Mouse (Mus musculus): ENCODE measurements around the gene Plekhh2. TPM values are rescaled to one million over a fixed set of nuclear protein-coding genes. Genes with fewer than 3 reads are reported as not detected.

Gene Plekhh2
- total and polyA plus RNA-seq, 3 experiments, result 0.21 to 1.7 (median 1.1) TPM

- H3K27ac ChIP-seq (ENCODE audit: insufficient read depth, low read depth), result no peak overlapping the region
- in situ Hi-C loops (cut with MboI; ENCODE audit: low pct_ligation_motif_present, low pct_unique_long_range_greater_than_20kb, low sequenced_read_pairs), result no loop called here
- peaks cover 3% of the 10 kb centered on the region in 2 experiments; a peak in 3 of 4 replicates for H3K4me1 ChIP-seq (ENCODE audit: control insufficient read depth in 1 of 2, insufficient read depth in 2 of 2)
- dilution Hi-C loops (cut with MboI; ENCODE audit: extremely low pct_ligation_motif_present, extremely low pct_unique_long_range_greater_than_20kb, low sequenced_read_pairs), result no loop called here
- H3K9ac ChIP-seq (ENCODE audit: insufficient read depth, low read depth), result no peak overlapping the region
- no peaks in the 10 kb centered on the region for H3K27me3 ChIP-seq (replicated peaks)
- H3K4me2 ChIP-seq (ENCODE audit: insufficient read depth, low read depth, poor library complexity, severe bottlenecking), result no peak overlapping the region
- no peaks in the 10 kb centered on the region for H3K36me3 ChIP-seq (replicated peaks in 1 of 2; ENCODE audit: control insufficient read depth in 1 of 2, insufficient read depth in 1 of 2, low read length in 1 of 2)
- TF ChIP-seq MXI1 (IDR thresholded peaks at IDR 0.05; ENCODE audit: low read depth, low read length) (no peak), RAD21 (IDR thresholded peaks at IDR 0.05; ENCODE audit: low read depth, low read length) (no peak), IRF4 (IDR thresholded peaks at IDR 0.05; ENCODE audit: low read depth, low read length) (no peak), SIN3A (IDR thresholded peaks at IDR 0.05; ENCODE audit: low read length) (no peak), TCF12 (IDR thresholded peaks at IDR 0.05; ENCODE audit: low read depth, low read length) (no peak), CHD2 (IDR thresholded peaks at IDR 0.05; ENCODE audit: low read length) (no peak), MAFK (IDR thresholded peaks at IDR 0.05; ENCODE audit: insufficient replicate concordance, low read length) (no peak), KAT2A (IDR thresholded peaks at IDR 0.05; ENCODE audit: insufficient replicate concordance, low read length) (no peak), USF1 (IDR thresholded peaks at IDR 0.05; ENCODE audit: low read depth, low read length) (no peak), RCOR1 (conservative IDR thresholded peaks at IDR 0.05; ENCODE audit: low read depth, low read length) (no peak), MAZ (IDR thresholded peaks at IDR 0.05; ENCODE audit: low read depth, low read length) (no peak), HCFC1 (IDR thresholded peaks at IDR 0.05; ENCODE audit: low read depth, low read length) (no peak), ZNF384 (IDR thresholded peaks at IDR 0.05; ENCODE audit: low read depth, low read length) (no peak), TBP (conservative IDR thresholded peaks at IDR 0.05; ENCODE audit: low read depth, low read length) (no peak), MAX (IDR thresholded peaks at IDR 0.05; ENCODE audit: low read length) (no peak), NELFE (IDR thresholded peaks at IDR 0.05; ENCODE audit: low read depth, low read length) (no peak)
- H3K79me2 ChIP-seq (replicated peaks; ENCODE audit: control insufficient read depth, extremely low read depth, insufficient read depth, poor library complexity, severe bottlenecking), result no peaks in the 10 kb centered on the region
- DNase-seq (ENCODE audit: extremely low read depth), result no peak
- H3K4me3 ChIP-seq (replicated peaks in 1 of 3; ENCODE audit: low read depth in 2 of 3, low read length in 2 of 3, poor library complexity in 1 of 3), result no peak overlapping the region
- no peaks in the 10 kb centered on the region for H3K9me3 ChIP-seq (replicated peaks; ENCODE audit: low read length)
Observed at GRCm38 (mm10) chr17:84492255-84492880, 19.3 kb upstream of the Plekhh2 start.

GRCm38 (mm10) chr17:84497026-84497425 lies 14.7 kb upstream of the Plekhh2 start:
- Histone ChIP-seq H3K36me3 (replicated peaks in 1 of 2; ENCODE audit: control insufficient read depth in 1 of 2, insufficient read depth in 1 of 2, low read length in 1 of 2) (no peaks in the 10 kb centered on the region), H3K79me2 (replicated peaks; ENCODE audit: control insufficient read depth, extremely low read depth, insufficient read depth, poor library complexity, severe bottlenecking) (no peaks in the 10 kb centered on the region), H3K4me1 (ENCODE audit: control insufficient read depth in 1 of 2, insufficient read depth in 2 of 2) (no peaks in the 10 kb centered on the region), H3K9me3 (replicated peaks; ENCODE audit: low read length) (no peaks in the 10 kb centered on the region), H3K27me3 (replicated peaks) (no peaks in the 10 kb centered on the region), H3K4me3 (replicated peaks in 1 of 3; ENCODE audit: low read depth in 2 of 3, low read length in 2 of 3, poor library complexity in 1 of 3) (no peak overlapping the region), H3K27ac (ENCODE audit: insufficient read depth, low read depth) (no peak overlapping the region), H3K9ac (ENCODE audit: insufficient read depth, low read depth) (no peak overlapping the region), H3K4me2 (ENCODE audit: insufficient read depth, low read depth, poor library complexity, severe bottlenecking) (no peak overlapping the region)
- dilution Hi-C loops (cut with MboI; ENCODE audit: extremely low pct_ligation_motif_present, extremely low pct_unique_long_range_greater_than_20kb, low sequenced_read_pairs) (no loop called here), in situ Hi-C loops (cut with MboI; ENCODE audit: low pct_ligation_motif_present, low pct_unique_long_range_greater_than_20kb, low sequenced_read_pairs) (no loop called here)
- TF ChIP-seq PAX5 (IDR thresholded peaks at IDR 0.05; ENCODE audit: low read length) (no peak), MAFK (IDR thresholded peaks at IDR 0.05; ENCODE audit: insufficient replicate concordance, low read length) (no peak), NRF1 (IDR thresholded peaks at IDR 0.05; ENCODE audit: low read depth, low read length) (no peak), TBP (conservative IDR thresholded peaks at IDR 0.05; ENCODE audit: low read depth, low read length) (no peak), USF2 (conservative IDR thresholded peaks at IDR 0.05; ENCODE audit: low read depth, low read length) (no peak), EP300 (IDR thresholded peaks at IDR 0.05; ENCODE audit: low read length) (no peak)
- DNase-seq (ENCODE audit: extremely low read depth), result no peak
